ENCODE assay signal across 17 mouse cellular contexts in genomic region chrX:53271628-53272027, GRCm38 (mm10). TPM values are rescaled to one million over a fixed set of nuclear protein-coding genes. Genes with fewer than 3 reads are reported as not detected.
"Had no signal": no experiment of that assay in that cellular context is flagged by ENCODE, and none has a peak within 500 bp of the region (broad histone marks: within the 10 kb centered on the region; RNA-seq: fewer than 3 reads in every experiment).

No protein-coding gene starts in this region.

RNA-seq across cellular contexts. Expression of gene Fam122c, which starts 1.6 kb away (rescaled TPM):
- total RNA-seq: megakaryocyte progenitor cell, adult 5-6 weeks had no signal
- polyA plus RNA-seq: liver, embryonic 16.5 days; lung, embryonic 15.5 days; lung, postnatal 0 days; macrophage; midbrain, embryonic 12.5 days; midbrain, embryonic 14.5 days; midbrain, embryonic 16.5 days; myocyte; neural tube, embryonic 11.5 days; neural tube, embryonic 13.5 days; neural tube, embryonic 15.5 days; small intestine, adult 2 months; stomach, embryonic 14.5 days; stomach, embryonic 16.5 days; thymus, adult 2 months; urinary bladder, adult 2 months had no signal

RNA-seq across cellular contexts. Expression of gene Plac1, which starts 31.7 kb away (rescaled TPM):
- total RNA-seq: megakaryocyte progenitor cell, adult 5-6 weeks had no signal
- polyA plus RNA-seq: macrophage; midbrain, embryonic 16.5 days; small intestine, adult 2 months; urinary bladder, adult 2 months had no signal
